Mouse (Mus musculus): Measurements from ENCODE around the gene Gm11238. TPM values are rescaled to one million over a fixed set of nuclear protein-coding genes. Genes with fewer than 3 reads are reported as not detected.
A peak's percentile ranks its signal among the peaks of the same experiment; 100 is the strongest.
"Not testable (repeated sequence)": the region's sequence is repeated elsewhere in the genome, so short reads cannot be mapped to it uniquely, and the experiment has no call there.

Gene Gm11238
- total RNA-seq (2021): not detected

DNA sequence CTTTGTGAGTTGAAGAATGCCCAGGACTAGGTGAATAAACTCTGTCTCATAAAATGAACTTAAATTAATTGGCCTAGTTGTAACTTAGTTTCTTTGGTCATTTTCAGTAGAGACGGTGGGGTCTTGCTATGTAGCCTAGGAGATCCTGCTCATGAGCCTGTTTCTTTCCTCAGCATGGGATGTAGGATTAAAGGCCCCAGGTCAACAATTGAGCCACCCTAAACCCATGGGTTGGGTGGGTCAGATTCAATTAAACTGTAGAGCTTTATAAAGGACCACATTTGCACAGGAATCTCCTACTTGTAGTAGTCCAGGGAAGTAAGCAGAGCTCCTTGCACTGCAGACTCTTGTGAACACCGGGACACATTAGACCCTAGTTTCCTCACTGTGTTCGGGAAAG, at the start of gene Gm11238:
Gm11238 (plus strand) TSS at position 301 of the 400 bp plus-strand sequence.
- DNase-seq: not testable (repeated sequence)

DNA sequence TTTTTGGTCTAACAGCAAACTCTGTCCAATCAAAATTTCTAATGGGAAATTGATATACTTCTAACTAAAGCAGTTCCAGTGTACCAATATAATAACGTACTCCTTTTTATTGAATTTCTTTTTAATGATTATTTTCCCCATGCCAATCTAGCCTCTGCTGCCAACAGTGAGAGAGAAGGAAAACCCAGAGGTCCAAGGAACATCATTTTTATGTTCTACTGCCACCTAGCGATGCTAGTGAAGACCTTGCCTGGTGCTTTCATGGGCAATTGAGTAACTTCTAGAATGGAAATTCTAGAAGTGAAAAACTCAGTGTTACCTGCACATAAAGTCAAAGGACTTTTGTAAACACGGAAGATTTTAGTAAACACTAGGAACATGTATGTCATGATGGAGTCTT, 8.4 kb upstream of the Gm11238 start:
- peak in 1 of 2 experiments; percentile 1 for DNase-seq

DNA sequence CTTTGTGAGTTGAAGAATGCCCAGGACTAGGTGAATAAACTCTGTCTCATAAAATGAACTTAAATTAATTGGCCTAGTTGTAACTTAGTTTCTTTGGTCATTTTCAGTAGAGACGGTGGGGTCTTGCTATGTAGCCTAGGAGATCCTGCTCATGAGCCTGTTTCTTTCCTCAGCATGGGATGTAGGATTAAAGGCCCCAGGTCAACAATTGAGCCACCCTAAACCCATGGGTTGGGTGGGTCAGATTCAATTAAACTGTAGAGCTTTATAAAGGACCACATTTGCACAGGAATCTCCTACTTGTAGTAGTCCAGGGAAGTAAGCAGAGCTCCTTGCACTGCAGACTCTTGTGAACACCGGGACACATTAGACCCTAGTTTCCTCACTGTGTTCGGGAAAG, 15.0 kb downstream of the Gm11238 start, which contains the start of gene Gm11237:
Gm11237 (plus strand) TSS at position 301 of the 400 bp plus-strand sequence.
- DNase-seq: not testable (repeated sequence)

DNA sequence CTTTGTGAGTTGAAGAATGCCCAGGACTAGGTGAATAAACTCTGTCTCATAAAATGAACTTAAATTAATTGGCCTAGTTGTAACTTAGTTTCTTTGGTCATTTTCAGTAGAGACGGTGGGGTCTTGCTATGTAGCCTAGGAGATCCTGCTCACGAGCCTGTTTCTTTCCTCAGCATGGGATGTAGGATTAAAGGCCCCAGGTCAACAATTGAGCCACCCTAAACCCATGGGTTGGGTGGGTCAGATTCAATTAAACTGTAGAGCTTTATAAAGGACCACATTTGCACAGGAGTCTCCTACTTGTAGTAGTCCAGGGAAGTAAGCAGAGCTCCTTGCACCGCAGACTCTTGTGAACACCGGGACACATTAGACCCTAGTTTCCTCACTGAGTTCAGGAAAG, 30.1 kb downstream of the Gm11238 start, which contains the start of gene Gm11236:
Gm11236 (plus strand) TSS at position 301 of the 400 bp plus-strand sequence.
- not testable (repeated sequence) for DNase-seq

DNA sequence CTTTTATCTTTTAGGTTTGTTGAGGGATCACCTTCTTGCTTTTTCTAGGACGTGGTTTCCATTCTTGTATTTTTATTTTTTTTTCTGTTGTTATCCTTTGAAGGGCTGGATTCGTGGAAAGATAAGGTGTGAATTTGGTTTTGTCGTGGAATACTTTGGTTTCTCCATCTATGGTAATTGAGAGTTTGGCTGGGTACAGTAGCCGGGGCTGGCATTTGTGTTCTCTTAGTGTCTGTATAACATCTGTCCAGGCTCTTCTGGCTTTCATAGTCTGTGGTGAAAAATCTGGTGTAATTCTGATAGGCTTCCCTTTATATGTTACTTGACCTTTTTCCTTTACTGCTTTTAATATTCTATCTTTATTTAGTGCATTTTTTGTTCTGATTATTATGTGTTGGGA, 54.2 kb downstream of the Gm11238 start:
- DNase-seq: not testable (repeated sequence)

DNA sequence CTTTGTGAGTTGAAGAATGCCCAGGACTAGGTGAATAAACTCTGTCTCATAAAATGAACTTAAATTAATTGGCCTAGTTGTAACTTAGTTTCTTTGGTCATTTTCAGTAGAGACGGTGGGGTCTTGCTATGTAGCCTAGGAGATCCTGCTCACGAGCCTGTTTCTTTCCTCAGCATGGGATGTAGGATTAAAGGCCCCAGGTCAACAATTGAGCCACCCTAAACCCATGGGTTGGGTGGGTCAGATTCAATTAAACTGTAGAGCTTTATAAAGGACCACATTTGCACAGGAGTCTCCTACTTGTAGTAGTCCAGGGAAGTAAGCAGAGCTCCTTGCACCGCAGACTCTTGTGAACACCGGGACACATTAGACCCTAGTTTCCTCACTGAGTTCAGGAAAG, 60.4 kb downstream of the Gm11238 start, which contains the start of gene Gm11239:
Gm11239 (plus strand) TSS at position 301 of the 400 bp plus-strand sequence.
- not testable (repeated sequence) for DNase-seq

DNA sequence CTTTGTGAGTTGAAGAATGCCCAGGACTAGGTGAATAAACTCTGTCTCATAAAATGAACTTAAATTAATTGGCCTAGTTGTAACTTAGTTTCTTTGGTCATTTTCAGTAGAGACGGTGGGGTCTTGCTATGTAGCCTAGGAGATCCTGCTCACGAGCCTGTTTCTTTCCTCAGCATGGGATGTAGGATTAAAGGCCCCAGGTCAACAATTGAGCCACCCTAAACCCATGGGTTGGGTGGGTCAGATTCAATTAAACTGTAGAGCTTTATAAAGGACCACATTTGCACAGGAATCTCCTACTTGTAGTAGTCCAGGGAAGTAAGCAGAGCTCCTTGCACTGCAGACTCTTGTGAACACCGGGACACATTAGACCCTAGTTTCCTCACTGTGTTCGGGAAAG, 75.5 kb downstream of the Gm11238 start, which contains the start of gene Gm428:
Gm428 (plus strand) TSS at position 301 of the 400 bp plus-strand sequence.
- DNase-seq: not testable (repeated sequence)

Other genes starting within 250 kb of the Gm11238 start
- gene Gm11487, start 202.8 kb upstream of the Gm11238 start, total RNA-seq (2021): not detected
- not detected for gene Gm11237, start 15.1 kb downstream of the Gm11238 start, total RNA-seq (2021)
- gene Gm11236, start 30.2 kb downstream of the Gm11238 start, total RNA-seq (2021): not detected
- not detected for gene Gm11239, start 60.5 kb downstream of the Gm11238 start, total RNA-seq (2021)
- gene Gm428, start 75.6 kb downstream of the Gm11238 start, total RNA-seq (2021): not detected
- gene Rasef, start 183.1 kb downstream of the Gm11238 start, total RNA-seq (2021): under 1 TPM in 1 of 2 experiments, not detected in 1; 0.08 TPM